Comparison of ENCODE assay signal across 15 mouse cellular contexts in genomic region chr8:7808395-7808794, GRCm38 (mm10).
"Had no signal": no experiment of that assay in that cellular context is flagged by ENCODE, and none has a peak within 500 bp of the region (broad histone marks: within the 10 kb centered on the region; RNA-seq: fewer than 3 reads in every experiment).

No protein-coding gene starts in this region.

- H3K36me3 ChIP-seq: neural tube, embryonic 15.5 days; stomach, embryonic 15.5 days had no signal

- H3K9me3 ChIP-seq: neural tube, embryonic 15.5 days; stomach, embryonic 15.5 days had no signal

- H3K4me1 ChIP-seq: neural tube, embryonic 15.5 days; stomach, embryonic 15.5 days had no signal

- H3K4me2 ChIP-seq: neural tube, embryonic 15.5 days; stomach, embryonic 15.5 days had no signal

- H3K4me3 ChIP-seq: neural tube, embryonic 15.5 days; stomach, embryonic 15.5 days had no signal

- DNase-seq: retina, postnatal 1 day; right cerebral cortex, adult 18-20 months; right cerebral cortex, postnatal 14 days; right cerebral cortex, postnatal 25 days; right cerebral cortex, postnatal 4 days; spleen, adult 18-20 months; thymus, adult 18-20 months; thymus, adult 2 months; thymus, postnatal 14 days; thymus, postnatal 25 days; thymus, postnatal 36 days; thymus, postnatal 4 days had no signal

- H3K9ac ChIP-seq: neural tube, embryonic 15.5 days; stomach, embryonic 15.5 days had no signal

- H3K27ac ChIP-seq: neural tube, embryonic 15.5 days; stomach, embryonic 15.5 days; stomach, postnatal 0 days had no signal

- H3K27me3 ChIP-seq: neural tube, embryonic 15.5 days; stomach, embryonic 15.5 days had no signal
